Mouse (Mus musculus): Measurements from ENCODE around the gene Trim47.
"Not testable (repeated sequence)": the region's sequence is repeated elsewhere in the genome, so short reads cannot be mapped to it uniquely, and the experiment has no call there.

Gene Trim47

DNA sequence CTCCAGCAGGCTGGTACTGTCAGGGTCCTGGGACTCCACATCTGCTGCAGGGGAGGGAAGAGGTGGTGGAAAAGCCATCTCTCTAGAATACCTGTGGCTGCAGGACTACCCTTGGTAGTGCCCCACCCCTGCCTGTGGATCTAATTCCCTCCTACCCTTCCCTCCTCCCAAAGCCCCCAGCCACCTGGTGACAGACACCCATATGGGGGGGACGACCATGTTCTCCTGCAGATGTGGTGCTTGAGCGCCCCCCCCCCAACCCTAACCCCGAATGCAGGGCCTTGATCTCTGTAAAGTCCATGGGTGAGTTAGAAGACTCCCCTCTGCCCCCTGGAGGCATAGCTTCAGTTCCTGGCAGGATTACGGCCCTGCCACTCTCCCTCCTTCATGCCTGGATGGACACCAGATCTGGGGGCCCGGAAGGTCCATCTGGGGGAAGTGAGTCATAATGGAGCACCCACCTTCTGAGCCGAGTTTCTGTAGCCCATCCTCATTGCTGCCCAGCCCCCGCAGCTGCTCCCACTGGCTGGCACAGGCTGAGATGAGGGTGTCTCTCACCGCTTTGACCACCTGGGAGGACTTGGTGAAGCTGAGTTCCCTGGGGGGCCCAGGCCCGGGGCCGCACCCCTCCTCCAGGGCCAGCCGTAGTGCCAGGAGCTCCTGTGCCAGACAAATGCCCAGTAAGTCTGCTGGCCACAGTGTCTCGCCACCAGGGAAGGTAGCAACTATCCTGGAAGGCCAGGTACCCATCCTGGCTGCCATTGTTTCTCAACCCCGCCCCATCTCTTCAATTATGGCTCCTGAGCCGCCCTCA is 19.8 kb downstream of the Trim47 start:
- no peak for DNase-seq

DNA sequence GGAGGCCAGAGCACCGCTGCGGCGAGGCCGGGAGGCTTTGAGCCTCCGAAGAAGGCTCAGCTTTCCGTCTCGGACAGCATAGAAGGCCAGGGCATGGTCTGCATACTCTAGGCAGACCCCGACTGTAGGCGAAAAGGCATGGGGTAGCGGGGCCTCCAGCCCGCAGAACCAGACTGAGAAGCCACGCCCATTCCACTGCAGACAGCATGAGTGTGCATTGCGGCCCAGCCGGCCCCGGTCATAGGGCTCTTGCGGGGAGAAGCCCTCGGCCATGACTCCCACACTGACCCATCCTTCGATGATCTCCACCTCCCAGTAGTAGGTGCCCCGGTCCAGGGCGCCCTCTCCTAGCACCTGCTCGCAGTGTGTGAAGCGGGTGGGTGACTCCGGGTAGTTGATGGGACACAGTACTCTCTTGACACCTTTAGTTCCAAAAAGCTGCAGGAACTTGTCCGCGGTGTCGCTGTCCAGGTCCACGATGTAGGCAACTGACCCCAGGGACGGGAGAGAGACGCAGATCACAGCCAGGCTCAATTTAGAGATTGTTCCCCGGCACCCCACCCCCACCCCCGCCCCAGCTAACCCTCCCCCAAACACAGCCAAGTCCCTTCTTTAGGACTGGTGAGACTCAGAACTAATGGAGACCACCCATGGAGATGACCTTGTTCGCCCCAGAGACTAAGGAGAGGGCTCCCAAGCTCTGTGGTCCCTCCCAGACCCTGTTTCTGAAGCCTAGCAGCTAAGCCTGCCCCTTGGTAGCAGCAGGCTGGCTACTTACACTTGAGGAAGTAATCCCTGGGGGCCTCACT is 20.7 kb downstream of the Trim47 start:
- DNase-seq = no peak

DNA sequence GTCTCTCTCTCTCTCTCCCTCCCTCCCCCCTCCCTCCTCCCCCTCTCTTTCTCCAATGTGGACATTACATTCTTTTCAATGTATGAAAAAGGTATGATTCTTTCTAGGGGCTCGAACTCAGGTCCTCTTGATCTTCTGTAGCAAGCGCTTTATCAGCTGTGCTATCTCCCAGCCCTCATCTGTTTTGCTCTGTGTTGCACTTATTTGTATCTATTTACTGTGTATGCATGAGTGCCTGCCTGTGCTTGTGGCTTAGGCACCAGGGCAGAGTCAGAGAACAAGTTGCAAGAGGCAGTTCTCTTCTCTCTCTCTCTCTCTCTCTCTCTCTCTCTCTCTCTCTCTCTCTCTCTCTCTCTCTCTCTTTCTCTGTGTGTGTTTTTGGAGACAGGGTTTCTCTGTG is 21.9 kb downstream of the Trim47 start:
- DNase-seq = no peak

DNA sequence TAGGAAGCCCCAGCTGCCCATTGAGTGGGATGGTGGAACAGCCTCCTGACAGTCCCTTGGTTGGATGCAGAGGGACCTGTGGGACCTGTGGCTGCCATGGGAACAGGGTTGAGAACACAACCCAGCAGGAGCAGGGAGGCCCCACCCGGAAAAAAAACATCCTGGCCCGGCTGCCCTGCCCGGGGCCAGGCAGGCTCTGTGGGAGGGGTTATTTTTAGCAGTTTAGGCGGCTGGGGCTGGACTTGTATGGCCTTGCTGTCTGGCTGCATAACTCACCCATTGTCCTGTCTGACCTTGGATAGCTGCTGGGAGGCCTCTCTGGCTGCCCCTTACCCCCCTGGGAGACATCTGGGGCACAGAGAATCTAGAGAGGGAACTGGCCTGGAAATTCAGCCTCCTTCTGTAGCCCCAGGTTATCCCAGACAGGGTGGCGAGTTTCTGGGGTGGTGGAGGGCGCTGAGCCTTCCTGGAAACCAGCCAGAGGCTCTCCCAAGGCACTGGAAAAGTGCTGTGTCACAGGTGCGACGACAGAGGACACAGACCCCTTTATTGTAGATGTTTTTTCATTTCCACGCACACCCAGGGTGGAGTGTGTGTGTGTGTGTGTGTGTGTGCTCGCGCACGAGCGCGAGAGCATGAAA is 22.9 kb downstream of the Trim47 start:
- DNase-seq = peak; percentile 81

DNA sequence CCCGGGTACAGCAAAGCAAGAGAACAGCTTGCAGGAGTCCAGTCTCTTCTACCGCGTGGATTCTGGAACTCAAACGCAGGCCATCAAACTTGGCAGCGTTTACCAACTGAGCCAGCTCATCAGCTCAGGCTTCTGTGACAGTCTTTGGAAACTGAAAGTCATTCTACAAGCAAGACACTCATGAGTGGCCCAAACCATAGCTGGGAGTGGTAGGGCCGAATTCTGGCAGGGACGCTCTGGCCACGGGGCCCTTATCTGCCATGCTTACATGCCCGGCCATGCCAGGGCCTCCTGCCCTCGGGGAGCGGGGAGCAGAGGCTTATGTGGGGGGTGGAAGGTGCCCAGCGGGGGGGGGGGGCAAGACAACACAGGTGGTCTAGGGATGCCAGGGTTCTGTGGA is 23.4 kb downstream of the Trim47 start:
- no peak for DNase-seq

DNA sequence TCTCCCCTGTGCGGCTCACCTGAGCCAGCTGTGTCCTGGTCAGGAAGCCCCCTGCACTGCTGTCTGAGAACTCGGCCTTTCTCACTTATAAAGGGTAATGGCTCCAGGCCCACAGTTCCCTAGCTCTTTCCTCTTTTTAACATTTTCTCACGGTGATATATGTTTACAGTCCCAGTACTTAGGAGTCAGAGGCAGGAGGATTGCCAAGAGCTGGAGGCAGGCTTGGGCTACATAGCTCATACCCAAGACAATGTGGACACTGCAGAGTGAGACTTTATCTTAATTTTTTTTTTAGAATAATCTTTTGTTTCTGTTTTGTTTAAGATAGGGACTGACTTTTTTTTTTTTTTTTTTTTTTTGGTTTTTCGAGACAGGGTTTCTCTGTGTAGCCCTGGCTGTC is 24.5 kb downstream of the Trim47 start:
- no peak for DNase-seq

DNA sequence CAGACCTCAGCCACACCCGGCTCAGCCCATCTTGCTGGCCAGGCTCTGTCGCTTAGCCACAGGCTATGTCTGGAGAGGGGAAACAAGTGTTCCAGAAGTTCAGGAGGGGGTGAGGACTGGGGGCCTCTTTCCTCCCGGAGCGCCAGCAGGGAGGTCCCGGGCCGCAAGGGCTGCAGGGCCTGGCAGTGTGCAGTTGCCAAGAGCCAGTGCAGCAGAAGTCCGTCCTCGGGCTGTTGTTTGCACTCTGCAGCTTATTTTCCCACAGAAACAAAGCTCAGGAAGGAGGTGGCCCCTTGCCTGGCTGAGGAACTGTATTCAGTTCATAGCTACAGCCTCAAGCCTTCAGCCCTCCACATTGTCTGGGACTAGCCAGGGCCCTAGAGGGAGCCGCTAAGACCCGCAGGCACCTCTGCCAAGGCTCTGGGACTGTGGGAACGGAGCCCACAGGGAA is 25.1 kb downstream of the Trim47 start:
- DNase-seq = peak; percentile 65

DNA sequence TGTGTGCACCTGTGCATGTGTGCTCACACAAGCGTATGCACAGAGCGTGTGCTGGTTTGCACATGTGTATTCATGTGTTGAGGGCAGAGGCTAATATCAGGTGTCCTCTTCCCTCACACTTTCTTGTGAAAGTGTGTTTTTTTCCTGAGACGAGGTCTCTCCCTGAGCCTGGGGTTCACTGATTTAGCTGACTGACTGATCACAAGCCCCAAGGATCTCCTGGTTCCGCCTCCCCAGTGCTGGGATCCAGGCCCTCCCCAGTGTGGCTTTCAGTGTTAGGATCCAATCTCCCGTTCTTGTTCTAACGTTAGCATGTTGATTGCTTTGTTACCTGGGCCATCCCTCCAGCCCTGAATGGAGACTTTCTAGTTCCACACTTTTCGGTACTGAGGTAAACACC is 26.2 kb downstream of the Trim47 start:
- DNase-seq = no peak

DNA sequence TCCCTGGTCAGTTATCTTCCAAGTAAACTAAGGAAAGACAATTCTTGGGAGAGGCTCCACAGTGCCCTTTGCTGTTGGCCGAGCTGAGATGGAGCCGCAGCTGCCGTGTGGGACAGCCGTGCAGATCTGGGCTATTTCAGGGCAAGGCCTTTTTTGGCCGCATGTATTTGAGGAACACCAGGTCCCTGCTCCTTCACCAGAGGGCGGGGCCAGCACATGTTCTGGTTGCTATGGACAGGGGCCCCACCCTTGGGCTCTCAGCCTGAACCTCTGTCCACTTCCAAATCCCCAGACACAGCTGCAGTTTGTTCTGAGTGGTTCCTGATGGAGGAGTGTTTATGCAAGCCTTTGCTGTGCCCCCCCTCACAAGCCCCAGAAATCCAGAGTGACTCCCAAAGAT is 26.6 kb downstream of the Trim47 start:
- DNase-seq = peak; percentile 88

DNA sequence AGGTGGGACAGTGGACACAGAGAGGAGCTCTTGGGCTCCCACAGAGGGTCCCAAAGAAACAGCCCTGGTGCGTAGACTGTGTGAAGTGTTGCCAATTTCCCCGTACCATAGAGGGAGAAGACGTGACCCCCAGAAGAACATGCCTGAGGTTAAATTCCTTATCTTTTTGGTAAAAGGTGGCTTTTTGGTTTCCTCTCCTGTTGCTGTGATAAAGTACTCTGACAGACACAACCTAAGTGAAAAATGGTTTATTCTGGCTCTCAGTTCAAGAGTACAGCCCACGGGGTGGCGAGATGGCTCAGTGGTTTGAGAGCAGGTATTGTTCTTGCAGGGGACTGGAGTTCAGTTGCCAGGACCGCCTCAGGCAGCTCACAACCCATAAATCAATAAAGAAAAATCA is 27.5 kb downstream of the Trim47 start:
- no peak for DNase-seq

DNA sequence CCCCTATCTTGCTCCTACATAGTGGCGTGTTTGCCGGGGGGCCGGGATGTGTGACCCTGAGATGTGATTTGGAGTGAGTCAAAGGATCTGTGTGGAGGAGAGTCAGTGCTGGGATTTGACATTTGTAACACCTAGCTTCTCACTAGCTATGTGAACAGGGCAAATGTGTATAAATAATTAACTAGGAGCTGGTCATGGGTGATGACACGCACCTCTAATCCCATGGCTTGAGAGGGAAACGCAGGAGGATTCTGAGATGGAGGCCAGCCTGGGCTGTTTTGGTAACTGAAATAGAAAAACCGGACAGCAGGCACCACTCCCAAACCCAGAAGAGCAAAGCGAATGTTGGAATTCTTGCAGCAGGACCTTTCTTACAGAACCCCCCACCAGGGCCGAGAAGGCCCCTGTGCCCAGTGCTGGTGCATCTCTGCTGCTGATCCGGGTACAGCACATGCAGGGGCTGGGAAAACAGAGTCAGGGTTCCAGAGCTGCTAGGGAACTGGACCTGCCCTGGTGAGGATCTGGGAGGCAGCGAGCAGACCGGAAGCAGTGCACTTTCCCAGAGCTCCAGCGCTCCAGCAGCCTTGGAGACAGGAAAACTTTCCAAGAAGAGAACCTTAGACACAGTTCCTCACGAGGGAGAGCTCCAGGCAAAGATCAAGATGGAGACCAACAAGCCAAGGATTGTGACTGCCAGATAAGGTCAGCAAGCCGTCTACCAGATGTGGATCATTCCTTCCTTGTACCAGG is 28.1 kb downstream of the Trim47 start:
- DNase-seq = no peak

DNA sequence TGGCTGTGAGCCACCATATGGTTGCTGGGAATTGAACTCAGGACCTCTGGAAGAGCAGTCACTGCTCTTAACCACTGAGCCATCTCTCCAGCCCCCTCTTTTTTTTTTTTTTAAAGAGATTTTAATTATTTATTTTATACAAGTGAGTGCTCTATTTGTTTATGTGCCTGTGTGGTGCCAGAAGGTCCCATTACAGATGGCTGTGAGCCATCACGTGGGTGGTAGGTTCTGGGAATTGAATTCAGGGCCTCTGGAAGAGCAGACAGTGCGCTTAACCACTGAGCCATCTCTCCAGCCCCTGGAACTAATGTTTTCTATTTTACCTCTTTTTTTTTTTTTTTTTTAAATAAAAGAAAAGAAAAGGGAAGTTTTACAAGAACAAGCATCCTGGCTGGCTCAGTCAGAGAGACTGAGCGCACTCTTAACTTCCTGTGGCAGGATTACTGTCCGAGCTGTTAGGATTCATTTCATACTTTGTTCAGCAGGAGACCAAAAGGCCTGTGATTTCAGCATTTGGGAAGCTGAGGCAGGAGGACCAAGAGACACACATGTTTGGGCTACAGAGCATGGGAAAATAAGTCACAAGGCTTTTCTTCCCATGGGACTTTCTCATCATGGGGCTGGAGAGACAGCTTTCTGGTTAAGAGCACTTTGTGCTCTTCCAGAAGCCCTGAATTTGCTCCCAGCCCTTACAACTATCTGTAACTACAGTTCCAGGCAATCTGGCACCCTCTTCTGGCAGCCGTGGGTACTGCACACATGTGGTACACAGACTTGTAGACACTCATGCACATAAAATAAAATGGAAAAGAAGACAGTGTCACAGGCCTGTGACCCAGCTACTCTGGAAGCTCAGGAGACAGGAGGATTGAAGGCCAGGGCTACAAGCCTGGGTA is 30.5 kb downstream of the Trim47 start:
- DNase-seq = peak; percentile 45

DNA sequence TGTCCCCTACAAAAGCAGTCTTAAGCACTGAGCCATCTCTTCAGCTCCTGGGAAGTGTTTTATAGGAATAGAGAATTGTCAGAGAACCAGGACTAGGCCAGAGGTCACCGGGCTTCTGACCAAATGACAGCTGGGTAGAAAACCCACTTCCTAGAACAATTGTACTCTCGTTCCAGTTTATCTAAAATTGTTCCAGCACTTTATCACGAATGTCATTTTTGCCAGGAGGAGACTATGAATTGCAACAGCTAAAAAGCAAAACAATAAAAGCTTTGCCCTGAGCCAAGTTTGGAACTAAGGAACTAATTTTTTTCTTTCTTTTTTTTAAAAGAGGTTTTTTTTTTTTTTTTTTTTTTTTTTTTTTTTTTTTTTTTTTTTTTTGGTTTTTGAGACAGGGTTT is 31.4 kb downstream of the Trim47 start:
- peak; percentile 83 for DNase-seq

DNA sequence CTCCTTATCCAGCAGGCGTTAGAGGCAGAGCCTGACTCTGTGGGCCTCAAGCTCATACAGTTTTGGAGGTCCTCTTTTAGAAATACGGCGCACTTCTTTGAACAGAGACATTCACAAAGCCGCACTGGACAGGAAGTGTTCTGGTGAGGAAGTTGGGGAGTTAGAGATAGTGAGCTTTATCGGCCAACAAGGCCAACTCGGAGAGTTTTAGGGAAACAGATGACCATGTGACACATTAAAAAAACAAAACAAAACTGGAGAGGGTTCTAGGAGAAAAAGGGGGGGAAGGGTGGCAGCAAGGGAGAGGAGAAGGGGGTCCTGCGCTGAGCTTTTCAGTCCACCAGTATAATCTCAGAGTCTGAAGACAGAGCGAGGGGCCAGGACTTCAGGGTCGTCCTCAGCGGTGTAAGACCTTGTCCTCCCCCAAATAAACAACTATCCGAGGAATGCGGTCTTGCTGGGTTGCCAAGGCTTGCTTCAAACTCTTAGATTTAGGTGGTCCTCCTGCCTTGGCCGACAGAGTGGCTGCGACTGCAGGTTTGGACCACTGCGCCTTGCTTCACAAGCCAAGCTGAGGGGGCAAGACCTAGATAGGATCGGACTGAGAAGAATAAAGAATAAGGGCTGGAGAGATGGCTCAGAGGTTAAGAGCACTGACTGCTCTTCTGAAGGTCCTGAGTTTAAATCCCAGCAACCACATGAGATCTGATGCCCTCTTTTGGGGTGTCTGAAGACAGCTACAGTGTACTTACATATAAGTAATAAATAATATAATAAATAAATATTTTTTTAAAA is 33.0 kb downstream of the Trim47 start:
- peak; percentile 49 for DNase-seq

DNA sequence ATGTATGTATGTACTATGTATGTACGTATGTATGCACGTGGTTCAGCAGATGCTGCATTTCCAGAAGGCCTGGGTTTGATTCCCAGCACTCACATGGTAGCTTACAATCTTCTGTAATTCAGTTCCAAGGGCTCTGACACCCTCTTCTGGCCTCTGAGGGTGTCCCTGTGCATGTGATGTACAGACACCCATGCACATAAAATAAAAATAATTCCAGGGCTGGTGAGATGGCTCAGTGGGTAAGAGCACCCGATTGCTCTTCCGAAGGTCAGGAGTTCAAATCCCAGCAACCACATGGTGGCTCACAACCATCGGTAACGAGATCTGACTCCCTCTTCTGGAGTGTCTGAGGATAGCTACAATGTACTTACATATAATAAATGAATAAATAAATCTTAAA is 34.1 kb downstream of the Trim47 start:
- not testable (repeated sequence) for DNase-seq

DNA sequence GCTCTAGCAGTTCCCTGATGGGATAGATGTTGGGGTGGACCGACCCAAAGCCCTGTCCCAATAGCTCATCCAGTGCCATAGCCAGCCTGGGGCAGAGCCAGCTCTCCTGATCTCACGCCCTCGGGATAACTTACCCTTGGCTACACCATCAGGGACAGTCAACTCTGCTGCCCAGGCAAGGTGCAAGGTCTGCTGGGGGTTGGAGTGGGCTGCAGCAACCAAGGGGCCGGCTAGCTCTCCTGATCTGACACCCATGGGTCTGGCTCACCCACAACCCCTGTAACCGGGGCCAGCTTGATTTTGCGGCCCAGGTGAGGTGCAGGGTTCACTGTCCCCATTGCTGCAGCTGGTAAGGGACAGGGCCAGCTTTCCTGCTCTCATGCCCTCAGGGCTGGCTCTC is 35.4 kb downstream of the Trim47 start:
- DNase-seq = no peak

DNA sequence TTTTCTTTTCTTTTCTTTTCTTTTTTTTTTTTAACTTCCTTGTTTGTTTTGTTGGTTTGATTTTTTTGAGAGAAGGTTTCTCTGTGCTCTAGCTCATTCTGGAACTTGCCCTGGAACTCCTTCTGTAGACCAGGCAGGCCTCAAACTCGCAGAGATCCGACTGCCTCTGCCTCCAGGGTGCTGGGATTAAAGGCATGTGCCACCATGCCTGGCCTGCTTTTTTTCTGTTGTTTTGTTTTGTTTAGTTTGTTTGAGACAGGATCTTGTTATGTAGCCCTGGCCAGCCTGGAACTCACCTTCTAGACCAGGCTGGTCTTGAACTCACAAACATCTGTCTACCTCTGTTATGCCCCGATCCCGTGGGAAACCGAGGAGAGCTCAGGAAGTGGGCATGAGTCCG is 37.5 kb downstream of the Trim47 start:
- no peak for DNase-seq

DNA sequence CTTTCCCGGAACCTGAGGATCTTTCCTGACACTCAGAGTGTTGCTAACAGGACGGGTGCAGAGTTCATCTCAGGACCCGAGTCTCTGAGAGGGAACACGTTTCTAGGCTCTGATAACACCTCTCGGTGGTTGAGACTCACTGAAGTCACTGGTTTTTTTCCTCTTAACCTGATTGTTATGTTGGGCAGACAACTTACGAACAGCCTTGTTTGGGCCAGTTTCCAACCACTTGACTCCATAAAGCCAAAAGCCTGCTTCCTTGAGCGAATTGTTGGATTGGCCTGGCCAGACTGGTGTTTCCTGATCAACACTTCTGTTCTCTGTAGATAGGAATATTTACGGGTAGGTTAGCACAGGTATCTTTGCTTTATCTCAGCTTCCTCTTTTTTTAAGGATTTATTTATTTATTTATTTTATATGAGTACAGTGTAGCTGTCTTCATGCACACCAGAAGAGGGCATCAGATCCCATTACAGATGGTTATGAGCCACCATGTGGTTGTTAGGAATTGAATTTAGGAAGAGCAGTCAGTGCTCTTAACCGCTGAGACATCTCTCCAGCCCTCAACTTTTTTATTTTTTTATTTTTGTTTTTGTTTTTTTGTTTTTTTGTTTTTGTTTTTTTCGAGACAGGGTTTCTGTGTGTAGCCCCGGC is 38.1 kb downstream of the Trim47 start:
- peak; percentile 71 for DNase-seq

DNA sequence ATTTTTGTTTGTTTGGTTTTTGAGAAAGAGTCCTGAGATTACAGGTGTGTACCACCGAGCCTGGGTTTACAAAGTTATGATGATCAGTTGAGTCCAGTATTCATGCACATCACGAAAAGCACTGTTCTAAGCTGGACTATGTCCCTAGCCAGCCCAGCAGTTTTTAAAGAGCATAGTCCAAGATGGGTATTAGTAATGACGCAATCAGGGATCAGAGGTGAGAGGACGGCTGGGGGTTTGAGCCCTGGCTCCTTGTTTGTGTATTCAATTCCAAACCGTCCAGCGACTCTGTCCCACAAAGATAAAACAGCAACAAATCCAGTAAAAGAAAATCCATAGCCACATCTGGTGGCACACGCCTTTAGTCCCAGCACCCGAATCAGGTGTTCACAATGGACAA is 38.8 kb downstream of the Trim47 start:
- DNase-seq = no peak

Data from lung, postnatal 36 days (tissue).